Mouse (Mus musculus): ENCODE measurements around the gene Faap20.

The Faap20 gene

DNA sequence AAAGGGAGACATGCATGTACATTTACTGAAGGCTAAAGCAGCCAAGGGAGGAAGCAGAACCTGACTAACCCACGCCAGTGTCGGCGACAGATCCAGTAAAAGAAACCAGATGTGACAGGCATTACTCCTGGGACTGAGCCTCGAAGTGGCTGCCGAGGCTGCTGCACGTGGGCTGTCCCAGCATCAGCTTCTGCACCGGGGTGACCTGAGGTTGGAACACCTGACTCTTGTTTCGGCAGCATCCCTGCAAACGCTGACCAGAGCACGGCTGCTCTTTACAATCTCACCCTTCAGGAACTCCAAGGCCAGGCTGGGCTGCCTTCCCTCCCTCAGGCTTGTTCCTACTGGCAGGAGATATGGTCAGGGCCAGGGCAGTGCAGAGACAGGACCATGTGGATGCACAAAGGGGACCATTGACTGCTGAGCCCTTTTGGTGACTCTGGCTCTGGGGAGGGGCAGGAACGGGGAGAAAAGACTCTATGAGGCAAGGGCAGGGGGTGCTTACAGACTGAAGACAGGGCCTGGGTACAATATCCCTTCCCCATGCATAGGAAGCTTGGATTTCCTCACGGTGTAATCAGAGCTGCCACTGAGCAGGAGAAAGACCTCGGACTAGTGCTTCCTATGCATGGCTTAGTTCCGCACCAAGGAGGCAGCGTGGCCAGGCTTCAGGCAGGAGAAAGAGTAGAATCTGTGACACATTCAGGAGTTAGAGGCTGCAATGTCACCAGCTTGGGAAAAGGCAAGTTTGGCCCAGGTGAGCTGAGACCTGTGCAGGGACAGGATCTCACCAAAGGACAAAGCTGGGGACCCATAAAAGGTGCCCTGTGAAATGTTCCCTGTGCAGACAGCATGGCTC is 35.1 kb downstream of the Faap20 start:
- in situ Hi-C loops (cut with MboI) = no loop called here

DNA sequence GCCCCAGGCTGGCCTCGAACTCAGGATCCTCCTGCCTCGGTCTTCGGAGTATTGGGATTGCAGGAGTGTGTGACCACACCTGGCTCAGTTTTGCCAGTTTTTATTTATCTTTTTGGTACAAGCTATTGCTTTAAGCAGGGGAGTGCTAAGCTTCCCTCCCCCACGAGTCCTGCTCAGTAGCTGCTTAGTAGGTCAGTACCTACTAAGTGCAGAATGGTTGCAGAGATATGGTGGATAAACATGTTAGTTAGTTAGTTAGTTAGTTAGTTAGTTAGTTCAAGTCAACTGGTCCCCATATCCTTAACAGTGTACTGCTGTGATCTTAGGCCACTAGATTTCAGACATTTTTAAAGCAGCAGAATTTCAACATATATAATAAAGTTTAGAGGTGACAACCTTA is 36.5 kb downstream of the Faap20 start:
- in situ Hi-C loops (cut with MboI) = no loop called here

DNA sequence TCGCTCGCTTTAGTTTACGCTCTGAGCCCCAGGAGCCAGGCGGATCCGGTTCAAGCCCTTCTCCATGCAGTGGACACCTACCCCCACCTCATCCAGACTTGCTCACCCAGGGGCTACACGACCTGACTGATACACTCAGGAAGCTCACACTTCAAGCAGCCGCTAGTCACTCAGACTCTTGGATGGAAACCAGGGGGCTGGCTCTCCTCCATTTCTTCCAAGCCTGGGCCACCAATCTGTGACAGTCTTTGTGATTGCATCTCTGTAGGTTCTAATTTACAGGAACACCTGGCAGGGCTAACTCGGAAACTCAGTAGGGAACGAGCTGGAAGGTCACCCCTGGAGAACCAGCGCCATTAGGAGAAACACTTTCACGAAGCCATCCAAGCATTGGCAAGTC is 38.1 kb downstream of the Faap20 start:
- in situ Hi-C loops (cut with MboI) = no loop called here

DNA sequence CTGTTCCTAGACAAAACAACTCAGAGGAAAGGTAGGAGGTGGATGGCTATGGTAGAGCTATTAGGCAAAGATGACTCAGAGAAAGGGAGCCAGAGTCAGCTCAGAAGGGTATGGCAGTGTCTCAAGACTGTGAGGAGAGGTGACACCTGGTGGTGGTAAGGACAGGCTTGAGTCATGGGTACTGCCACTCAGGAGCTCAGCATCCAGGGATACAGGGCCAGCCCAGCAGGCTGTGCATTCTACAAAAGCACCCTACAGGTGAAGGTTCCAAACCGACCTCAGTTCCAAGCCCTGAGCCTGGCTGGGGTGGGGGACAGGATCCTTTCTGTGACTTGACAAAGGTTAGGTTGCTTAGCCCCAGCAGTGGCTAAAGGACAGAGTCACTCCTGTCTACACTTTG is 39.0 kb downstream of the Faap20 start:
- in situ Hi-C loops (cut with MboI) = no loop called here

DNA sequence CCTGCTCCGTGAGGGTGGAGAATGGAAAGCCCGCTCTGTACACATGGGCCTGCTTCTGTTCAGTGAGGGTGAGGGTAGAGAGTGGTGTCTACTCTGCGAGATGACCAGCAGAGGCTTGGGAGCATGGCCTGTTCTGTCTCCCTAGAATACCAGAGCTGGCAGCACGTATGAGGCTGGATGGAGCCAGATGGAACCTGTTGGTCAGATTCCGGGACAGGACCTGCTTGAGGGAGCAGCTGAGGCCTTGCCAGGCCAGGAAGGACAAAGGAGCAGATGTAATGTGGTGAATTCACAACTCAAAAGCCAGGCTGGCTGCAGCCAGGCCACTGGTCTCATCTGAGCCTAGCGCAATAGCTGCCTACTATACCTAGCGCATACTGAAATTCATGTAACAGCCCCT is 40.4 kb downstream of the Faap20 start:
- in situ Hi-C loops (cut with MboI) = no loop called here

DNA sequence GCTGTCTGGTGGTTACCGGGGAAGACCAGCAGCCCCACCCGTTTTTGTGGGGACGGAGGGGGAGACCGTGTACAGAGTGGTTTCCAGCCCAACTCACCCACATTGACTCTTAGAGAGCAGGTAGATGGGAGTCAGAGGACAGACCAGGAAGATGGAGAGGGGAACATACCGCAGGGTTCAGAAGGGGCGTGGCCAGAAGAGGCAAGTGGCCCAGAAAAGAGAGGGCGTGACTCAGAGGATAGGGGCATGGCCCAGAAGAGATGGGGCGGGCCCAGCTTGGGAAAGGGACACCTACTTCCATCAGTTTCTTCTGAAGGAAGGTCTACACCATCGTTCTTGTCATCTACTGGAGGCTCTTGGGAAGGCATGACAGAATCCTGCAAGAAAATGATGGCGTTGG is 43.3 kb downstream of the Faap20 start:
- in situ Hi-C loops (cut with MboI) = no loop called here

DNA sequence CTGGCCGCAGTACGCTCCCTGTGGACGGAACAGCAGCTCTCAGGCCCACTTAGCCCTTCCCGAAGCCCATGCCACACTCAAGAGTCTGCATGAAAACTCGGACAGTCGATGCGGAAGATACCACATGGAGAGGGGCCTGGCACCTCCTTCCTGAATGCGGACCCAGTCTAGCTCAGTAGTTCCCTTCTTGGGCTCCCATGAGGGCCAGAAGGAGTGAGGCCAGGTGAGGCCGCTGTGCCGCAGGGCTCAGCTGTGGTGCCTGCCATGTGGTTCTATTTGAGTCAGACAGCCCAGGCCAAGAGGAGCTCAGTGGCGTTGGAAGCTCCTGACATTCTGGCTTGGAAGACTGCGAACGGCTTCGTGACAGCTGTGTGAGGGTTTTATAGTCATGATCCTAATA is 44.8 kb downstream of the Faap20 start:
- in situ Hi-C loops (cut with MboI) = no loop called here

DNA sequence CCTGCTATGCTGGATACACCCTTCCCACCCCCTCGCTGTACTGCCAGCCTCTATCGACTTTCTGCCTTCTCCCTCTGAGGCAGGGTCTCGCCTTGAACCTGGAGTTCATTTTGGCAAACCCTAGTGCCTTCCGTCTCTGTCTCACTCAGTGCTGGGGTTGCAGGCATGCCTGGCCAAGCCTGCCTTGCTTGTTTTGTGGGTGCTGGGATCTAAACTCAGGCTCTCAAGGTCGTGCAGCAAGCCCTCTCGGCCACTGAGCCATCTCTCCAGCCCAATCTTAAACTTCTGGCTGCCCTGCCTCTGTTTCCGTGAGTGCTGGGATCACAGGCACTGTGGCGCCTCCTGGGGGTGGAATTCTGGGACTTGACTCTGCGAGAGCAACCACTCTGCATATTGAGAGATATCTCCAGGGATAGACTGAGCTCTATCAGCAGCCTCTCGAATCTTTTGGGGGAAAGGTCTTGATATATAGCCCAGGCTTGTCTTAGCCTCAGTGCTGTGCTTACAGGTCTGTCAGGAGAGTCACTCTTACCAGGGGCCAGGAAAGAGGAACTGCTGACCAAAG is 45.5 kb downstream of the Faap20 start:
- in situ Hi-C loops (cut with MboI) = no loop called here

DNA sequence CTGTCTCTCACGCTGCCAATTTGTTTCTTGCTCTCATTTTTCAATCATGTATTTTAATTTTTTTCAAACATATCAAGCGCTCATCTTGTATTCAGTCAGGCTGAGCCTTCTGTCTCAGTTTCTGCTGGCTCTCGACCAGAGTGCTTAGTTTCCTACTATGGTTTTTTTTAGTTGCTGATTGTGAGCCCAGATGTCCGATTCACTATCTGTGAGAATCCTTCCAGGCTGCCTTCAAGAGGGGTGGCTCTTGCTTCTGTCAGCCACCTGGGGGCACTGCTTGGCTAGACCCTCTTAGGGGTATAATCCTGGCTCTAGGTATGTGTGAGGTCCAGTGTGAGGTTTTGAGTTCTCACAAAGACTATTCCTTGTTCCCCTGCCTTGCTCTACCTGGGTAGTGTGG is 46.4 kb downstream of the Faap20 start:
- in situ Hi-C loops (cut with MboI) = no loop called here

DNA sequence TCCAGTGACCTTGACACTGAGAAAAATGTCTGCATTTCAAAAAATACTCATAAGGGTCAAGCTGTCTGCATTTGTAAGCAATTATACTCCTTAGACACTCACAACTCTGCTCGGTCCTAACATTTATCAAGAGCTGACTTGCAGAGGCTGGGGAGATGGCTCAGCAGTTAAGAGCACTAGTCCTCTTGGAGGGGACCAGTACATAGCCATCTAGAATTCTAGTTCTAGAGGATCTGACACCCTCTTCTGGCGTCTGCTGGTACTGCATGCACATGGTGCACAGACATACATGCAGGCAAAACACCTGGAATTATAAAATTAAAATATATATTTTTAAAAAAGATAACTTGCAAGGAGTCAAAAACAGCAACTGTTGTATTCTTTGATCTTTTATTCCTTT is 47.5 kb downstream of the Faap20 start:
- in situ Hi-C loops (cut with MboI) = no loop called here

DNA sequence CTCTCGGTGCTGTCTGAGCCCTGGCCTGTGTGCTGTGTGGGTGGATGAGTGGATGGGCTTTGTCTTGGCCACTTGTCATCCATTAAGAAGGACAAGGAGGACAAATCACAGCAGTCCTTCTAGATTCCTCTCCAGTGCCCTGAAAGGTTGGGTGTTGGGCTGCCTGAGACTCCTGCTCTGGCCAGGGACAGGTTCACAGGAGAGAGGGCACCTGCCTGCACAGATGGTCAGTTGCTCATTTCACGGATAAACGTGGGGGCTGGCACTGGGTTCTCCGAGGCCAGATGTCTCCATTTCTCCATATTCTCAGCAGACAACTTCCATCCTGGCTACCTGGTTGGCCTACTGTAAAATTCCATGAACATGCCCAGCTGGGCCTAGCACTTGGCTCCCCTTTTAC is 49.2 kb downstream of the Faap20 start:
- in situ Hi-C loops (cut with MboI) = no loop called here

DNA sequence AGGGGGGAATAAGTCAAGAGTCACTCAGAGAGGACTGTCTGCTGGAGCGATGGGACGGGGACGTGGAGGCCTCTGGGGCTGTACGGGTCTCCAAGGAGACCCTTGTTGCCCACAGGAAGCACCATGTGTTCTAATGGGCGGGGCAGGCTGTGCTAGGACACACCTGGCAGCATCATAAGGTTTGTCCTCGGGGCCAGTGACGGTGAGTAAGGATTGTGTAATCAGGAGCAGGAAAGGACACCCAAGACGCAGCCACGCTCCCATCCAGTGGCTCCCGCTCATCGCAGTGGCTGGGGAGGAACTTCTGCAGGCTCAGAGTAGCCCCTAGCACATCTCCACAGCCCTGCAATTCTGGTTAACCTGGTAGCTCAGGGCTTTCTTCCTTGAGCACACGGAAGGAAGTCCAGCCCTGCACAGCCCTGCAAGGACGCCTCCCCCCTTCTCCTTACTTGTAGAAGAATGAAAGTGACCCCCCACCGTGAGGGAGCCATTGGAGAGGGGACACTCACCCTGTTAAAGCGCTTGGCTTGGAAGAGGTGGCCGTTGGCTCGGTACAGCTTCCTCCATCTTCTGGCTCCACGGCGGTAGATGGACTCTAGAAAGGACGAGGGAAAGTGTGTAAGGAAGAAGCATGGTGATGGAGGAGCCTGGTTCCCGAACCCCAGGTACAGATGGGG is 51.0 kb downstream of the Faap20 start:
- in situ Hi-C loops (cut with MboI) = no loop called here

DNA sequence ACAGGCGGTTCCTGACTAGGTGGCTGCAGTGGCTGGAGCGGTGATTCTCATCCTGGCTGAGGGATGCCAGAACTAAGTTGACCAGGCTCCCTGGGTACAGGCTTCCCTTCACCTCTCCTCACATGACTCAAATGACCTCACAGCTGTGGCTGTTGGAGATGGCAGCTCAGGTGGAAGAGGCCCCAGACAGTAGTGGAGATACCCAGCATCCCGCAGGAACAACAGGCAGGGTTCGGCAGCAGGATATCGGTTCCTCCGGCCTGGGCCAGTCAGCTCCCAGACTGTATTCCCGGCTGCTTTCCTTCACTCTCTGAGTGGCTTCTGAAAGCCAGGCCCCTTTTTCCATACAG is 51.5 kb downstream of the Faap20 start:
- in situ Hi-C loops (cut with MboI) = no loop called here

DNA sequence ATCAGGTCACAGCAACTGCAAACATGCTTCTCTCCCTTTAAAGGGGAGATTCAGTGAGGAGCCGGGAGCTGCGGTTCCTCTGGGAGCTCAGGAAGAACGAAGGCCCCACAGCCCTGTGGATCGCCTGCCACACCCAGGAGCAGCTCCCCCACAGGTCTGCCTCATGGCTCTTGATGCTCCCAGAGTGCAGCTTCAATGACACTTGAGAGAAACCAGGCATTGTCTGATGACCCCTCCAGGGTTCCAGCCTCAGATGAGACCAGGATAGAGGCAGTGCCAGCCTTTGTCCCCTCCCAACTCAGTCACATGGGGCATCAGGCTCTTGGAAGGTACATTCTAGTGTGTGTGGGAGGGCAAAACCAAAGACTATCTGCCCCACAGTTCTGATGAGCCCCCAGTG is 52.4 kb downstream of the Faap20 start:
- in situ Hi-C loops (cut with MboI) = no loop called here

DNA sequence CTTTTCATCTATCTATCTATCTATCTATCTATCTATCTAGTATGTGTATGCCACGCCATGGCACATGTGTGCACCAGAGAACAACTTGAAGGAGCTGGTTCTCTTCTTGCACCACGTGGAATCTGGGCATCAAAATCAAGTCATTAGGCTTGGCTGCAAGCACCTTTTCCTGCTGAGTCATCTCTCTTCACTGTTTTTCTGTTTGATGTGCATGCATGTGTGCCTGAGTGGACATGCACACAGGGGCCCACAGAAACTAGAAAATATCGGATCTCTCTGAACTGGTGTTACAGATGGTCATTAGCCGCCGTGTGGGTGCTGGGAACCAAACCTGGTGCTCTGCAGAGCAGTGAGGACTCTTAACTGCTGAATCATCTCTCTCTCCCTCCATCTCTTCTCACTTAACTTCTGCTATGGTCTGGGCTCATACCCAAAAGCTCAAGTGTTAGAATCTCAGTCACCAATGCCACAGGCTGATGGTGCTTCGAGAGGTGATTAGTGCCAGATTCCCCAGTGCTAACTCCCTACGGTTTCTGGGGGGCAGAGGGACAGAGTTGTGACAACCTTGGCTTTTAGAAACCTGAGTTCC is 55.0 kb downstream of the Faap20 start:
- in situ Hi-C loops (cut with MboI) = no loop called here

DNA sequence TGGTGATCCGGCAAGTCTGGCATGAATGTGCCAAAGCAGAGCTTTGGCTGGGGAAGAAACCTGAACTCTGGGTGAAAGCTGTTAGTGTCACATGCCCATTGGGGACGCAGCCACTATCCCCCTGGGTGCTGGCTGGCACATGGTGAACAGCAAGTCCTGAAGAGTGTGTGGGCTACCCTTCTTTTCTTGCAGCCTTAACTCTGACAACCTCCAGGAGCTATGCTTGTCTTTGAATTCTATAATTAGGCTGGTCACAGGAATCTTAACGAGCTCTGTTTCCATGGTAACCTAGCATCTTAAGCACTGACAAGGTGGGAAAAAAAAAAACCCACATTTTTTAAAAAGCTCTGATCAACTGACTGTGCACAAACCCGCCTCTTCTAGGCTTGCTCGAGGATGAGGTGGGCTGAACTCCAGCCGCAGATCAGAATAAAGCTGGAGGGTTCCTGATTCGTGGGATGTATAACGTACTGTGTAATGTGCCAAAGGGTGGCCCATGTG is 56.0 kb downstream of the Faap20 start:
- in situ Hi-C loops (cut with MboI) = no loop called here
